Mouse (Mus musculus): Measurements from ENCODE around the gene Zcchc7. TPM values are rescaled to one million over a fixed set of nuclear protein-coding genes. Genes with fewer than 3 reads are reported as not detected.

Zcchc7 gene
- polyA plus RNA-seq, 1 experiment: 5.3 TPM

- Histone ChIP-seq H3K27me3 (ENCODE audit: control insufficient read depth, insufficient read depth, insufficient read length) (no peaks in the 10 kb centered on the region), H3K4me3 (ENCODE audit: insufficient read depth, poor library complexity, severe bottlenecking) (no peak overlapping the region), H3ac (ENCODE audit: control insufficient read depth, insufficient read length, low read depth) (no peak overlapping the region), H3K36me3 (ENCODE audit: control insufficient read depth, insufficient read depth) (peaks cover 51% of the 10 kb centered on the region), H3K79me3 (ENCODE audit: low read depth) (no peaks in the 10 kb centered on the region), H3K79me2 (ENCODE audit: control insufficient read depth, insufficient read depth) (no peaks in the 10 kb centered on the region)
- TF ChIP-seq FOSL1 (IDR thresholded peaks at IDR 0.05; ENCODE audit: insufficient read depth, low read length, poor library complexity, severe bottlenecking): no peak
- no peak for TF ChIP-seq MAX (IDR thresholded peaks at IDR 0.05)
- TF ChIP-seq CTCF (IDR thresholded peaks at IDR 0.05; ENCODE audit: control insufficient read depth, insufficient read depth, insufficient read length): no peak
- no peak for TF ChIP-seq USF1 (IDR thresholded peaks at IDR 0.05; ENCODE audit: low read depth)
- TF ChIP-seq MYOD1 (IDR thresholded peaks at IDR 0.05; ENCODE audit: control insufficient read depth, insufficient read length, low read depth): no peak
- TF ChIP-seq MYOG (IDR thresholded peaks at IDR 0.05; ENCODE audit: control insufficient read depth, extremely low read depth, insufficient read length): no peak
- no peak for TF ChIP-seq CEBPB (IDR thresholded peaks at IDR 0.05; ENCODE audit: low read depth)
These were observed 176.1 kb downstream of the Zcchc7 start for GRCm38 (mm10) chr4:44931732-44932131.

DNA sequence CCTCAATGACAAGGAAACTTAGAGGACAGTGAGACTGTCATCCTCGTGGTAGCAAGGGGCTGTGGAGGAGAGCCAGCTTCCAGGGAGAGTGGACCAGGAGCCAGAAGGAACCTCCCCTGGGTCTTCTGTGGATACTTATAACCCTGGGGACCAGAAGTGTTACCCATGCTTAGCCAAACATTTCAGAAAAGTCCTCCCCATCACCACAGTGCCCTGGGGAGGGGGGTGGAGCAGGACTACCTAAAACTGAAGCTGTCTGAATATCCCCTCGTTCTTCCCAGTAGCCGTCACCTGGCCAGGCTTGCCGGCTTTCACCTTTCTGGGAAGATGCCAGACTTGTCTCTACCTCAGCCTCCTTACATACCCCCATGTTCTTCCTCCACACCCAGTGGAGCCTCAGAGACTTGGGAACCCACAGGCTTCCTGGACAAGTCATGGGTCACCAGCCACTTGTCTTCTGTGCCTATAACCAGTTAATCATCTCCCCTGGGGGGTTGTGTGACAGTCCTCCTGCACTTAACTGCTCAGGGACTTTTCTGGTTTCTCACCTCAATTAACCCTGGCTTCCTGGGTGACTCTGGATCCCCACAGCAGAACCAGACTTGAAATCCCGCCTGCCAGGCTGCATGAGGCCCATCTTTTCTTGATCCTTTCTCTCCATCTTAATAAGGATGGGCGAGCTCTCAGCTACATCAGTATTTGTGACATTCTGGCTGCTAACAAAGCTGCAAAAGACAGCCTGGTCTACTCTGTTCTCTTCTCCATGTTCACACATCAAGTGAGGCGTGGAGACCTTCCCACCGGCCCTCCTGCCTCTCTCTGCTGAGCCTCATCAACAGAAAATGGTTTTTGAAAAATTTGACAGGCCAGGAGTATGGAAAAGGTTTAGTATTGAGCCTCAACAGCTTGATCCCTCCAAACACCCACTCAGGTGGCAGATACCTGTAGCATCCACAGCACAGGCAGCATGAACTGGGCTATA, 183.0 kb downstream of the Zcchc7 start:
- Histone ChIP-seq H3ac (ENCODE audit: control insufficient read depth, insufficient read length, low read depth) (no peak overlapping the region), H3K79me2 (ENCODE audit: control insufficient read depth, insufficient read depth) (no peaks in the 10 kb centered on the region), H3K27me3 (ENCODE audit: control insufficient read depth, insufficient read depth, insufficient read length) (peaks cover 10% of the 10 kb centered on the region), H3K36me3 (ENCODE audit: control insufficient read depth, insufficient read depth) (no peaks in the 10 kb centered on the region), H3K4me3 (ENCODE audit: insufficient read depth, poor library complexity, severe bottlenecking) (no peak overlapping the region), H3K79me3 (ENCODE audit: low read depth) (no peaks in the 10 kb centered on the region)
- TF ChIP-seq FOSL1 (IDR thresholded peaks at IDR 0.05; ENCODE audit: insufficient read depth, low read length, poor library complexity, severe bottlenecking): no peak
- no peak for TF ChIP-seq MYOG (IDR thresholded peaks at IDR 0.05; ENCODE audit: control insufficient read depth, extremely low read depth, insufficient read length)
- no peak for TF ChIP-seq USF1 (IDR thresholded peaks at IDR 0.05; ENCODE audit: low read depth)
- no peak for TF ChIP-seq MYOD1 (IDR thresholded peaks at IDR 0.05; ENCODE audit: control insufficient read depth, insufficient read length, low read depth)
- TF ChIP-seq MAX (IDR thresholded peaks at IDR 0.05): no peak
- TF ChIP-seq CTCF (IDR thresholded peaks at IDR 0.05; ENCODE audit: control insufficient read depth, insufficient read depth, insufficient read length): no peak
- no peak for TF ChIP-seq CEBPB (IDR thresholded peaks at IDR 0.05; ENCODE audit: low read depth)

DNA sequence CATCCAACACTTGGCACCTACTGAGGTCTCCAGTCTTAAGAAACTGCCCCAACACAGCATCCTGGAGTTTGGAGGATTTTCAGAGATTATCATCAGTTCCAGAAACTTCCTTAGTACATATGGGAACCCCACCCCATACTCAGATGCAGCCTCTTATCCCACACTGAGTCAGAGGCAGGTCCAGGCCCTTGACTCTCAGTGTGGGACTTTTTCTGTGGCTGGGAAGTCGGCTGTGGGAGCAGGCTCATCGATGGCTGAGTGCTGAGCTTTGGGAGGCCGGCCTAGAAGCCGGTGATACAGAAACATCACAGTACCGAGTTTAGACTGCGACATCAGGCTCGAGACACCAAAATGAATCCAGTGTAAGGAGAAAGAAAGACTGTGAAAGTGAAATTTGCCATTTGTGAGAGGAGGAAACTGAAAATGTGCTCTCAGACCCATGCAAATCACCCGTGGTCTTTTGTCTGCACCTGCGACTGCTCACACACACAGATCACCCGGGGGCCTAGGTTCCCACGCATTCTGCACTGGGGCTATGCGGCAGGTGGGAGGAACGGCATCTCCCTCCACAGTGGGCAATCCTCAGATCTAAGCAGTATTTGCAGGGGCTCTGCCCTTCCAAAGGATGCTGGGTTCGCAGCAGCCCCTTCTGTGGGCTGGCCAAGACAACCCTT, 184.0 kb downstream of the Zcchc7 start:
- no peak overlapping the region for H3K4me3 ChIP-seq (ENCODE audit: insufficient read depth, poor library complexity, severe bottlenecking)
- H3K36me3 ChIP-seq (ENCODE audit: control insufficient read depth, insufficient read depth): no peaks in the 10 kb centered on the region
- H3ac ChIP-seq (ENCODE audit: control insufficient read depth, insufficient read length, low read depth): no peak overlapping the region
- no peaks in the 10 kb centered on the region for H3K79me2 ChIP-seq (ENCODE audit: control insufficient read depth, insufficient read depth)
- TF ChIP-seq USF1 (IDR thresholded peaks at IDR 0.05; ENCODE audit: low read depth): no peak
- no peak for TF ChIP-seq CTCF (IDR thresholded peaks at IDR 0.05; ENCODE audit: control insufficient read depth, insufficient read depth, insufficient read length)
- TF ChIP-seq FOSL1 (IDR thresholded peaks at IDR 0.05; ENCODE audit: insufficient read depth, low read length, poor library complexity, severe bottlenecking): no peak
- no peak for TF ChIP-seq MYOG (IDR thresholded peaks at IDR 0.05; ENCODE audit: control insufficient read depth, extremely low read depth, insufficient read length)
- no peak for TF ChIP-seq MAX (IDR thresholded peaks at IDR 0.05)
- TF ChIP-seq CEBPB (IDR thresholded peaks at IDR 0.05; ENCODE audit: low read depth): no peak
- TF ChIP-seq MYOD1 (IDR thresholded peaks at IDR 0.05; ENCODE audit: control insufficient read depth, insufficient read length, low read depth): no peak
- H3K79me3 ChIP-seq (ENCODE audit: low read depth): no peaks in the 10 kb centered on the region
- peaks cover 12% of the 10 kb centered on the region for H3K27me3 ChIP-seq (ENCODE audit: control insufficient read depth, insufficient read depth, insufficient read length)

DNA sequence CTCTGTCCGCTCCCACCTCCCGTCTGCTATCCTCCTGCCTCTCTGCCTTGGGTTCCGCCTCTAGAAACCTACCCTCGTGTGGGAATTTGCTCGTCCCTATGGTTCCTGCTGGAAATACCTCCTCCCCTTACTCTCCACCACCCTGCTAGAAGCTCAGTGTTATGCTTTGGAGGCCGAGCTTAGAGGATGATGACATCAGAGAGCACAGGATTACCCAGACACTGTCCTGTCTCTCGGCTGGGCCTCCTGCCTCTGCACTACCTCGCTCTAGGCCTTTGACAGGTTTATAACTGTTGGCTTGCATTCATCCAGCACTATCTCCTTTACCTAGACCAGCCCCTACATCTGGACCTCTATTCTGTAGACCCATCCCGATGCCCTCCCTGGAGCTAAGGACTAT, 184.6 kb downstream of the Zcchc7 start:
- Histone ChIP-seq H3K27me3 (ENCODE audit: control insufficient read depth, insufficient read depth, insufficient read length) (peaks cover 15% of the 10 kb centered on the region), H3K79me3 (ENCODE audit: low read depth) (no peaks in the 10 kb centered on the region), H3K79me2 (ENCODE audit: control insufficient read depth, insufficient read depth) (no peaks in the 10 kb centered on the region), H3K36me3 (ENCODE audit: control insufficient read depth, insufficient read depth) (no peaks in the 10 kb centered on the region), H3ac (ENCODE audit: control insufficient read depth, insufficient read length, low read depth) (no peak overlapping the region), H3K4me3 (ENCODE audit: insufficient read depth, poor library complexity, severe bottlenecking) (no peak overlapping the region)
- no peak for TF ChIP-seq MYOD1 (IDR thresholded peaks at IDR 0.05; ENCODE audit: control insufficient read depth, insufficient read length, low read depth)
- TF ChIP-seq CTCF (IDR thresholded peaks at IDR 0.05; ENCODE audit: control insufficient read depth, insufficient read depth, insufficient read length): no peak
- TF ChIP-seq MYOG (IDR thresholded peaks at IDR 0.05; ENCODE audit: control insufficient read depth, extremely low read depth, insufficient read length): no peak
- no peak for TF ChIP-seq FOSL1 (IDR thresholded peaks at IDR 0.05; ENCODE audit: insufficient read depth, low read length, poor library complexity, severe bottlenecking)
- no peak for TF ChIP-seq CEBPB (IDR thresholded peaks at IDR 0.05; ENCODE audit: low read depth)
- no peak for TF ChIP-seq USF1 (IDR thresholded peaks at IDR 0.05; ENCODE audit: low read depth)
- no peak for TF ChIP-seq MAX (IDR thresholded peaks at IDR 0.05)

DNA sequence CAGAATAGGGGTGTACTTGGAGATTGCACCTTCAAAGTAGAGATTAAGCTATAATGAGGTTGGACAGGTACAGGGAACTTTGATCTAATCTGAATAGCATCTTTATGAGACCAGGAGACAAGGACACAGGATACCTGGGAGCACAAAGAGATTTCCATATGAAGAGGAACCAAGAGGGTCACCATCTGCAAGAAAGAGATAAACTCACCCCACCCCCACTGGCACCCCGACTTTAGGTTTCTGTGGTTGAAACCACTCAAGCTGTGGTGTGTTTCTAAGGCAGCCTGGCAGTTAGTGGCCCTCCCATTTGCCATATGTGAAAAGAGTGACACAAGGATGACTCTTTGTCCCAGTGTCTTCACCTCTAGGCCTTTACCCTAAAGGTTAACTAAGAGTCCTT, 186.6 kb downstream of the Zcchc7 start:
- H3K36me3 ChIP-seq (ENCODE audit: control insufficient read depth, insufficient read depth): no peaks in the 10 kb centered on the region
- no peak overlapping the region for H3K4me3 ChIP-seq (ENCODE audit: insufficient read depth, poor library complexity, severe bottlenecking)
- H3ac ChIP-seq (ENCODE audit: control insufficient read depth, insufficient read length, low read depth): no peak overlapping the region
- no peaks in the 10 kb centered on the region for H3K79me2 ChIP-seq (ENCODE audit: control insufficient read depth, insufficient read depth)
- H3K27me3 ChIP-seq (ENCODE audit: control insufficient read depth, insufficient read depth, insufficient read length): peaks cover 15% of the 10 kb centered on the region
- TF ChIP-seq CEBPB (IDR thresholded peaks at IDR 0.05; ENCODE audit: low read depth) (no peak), FOSL1 (IDR thresholded peaks at IDR 0.05; ENCODE audit: insufficient read depth, low read length, poor library complexity, severe bottlenecking) (no peak), MYOD1 (IDR thresholded peaks at IDR 0.05; ENCODE audit: control insufficient read depth, insufficient read length, low read depth) (no peak), MYOG (IDR thresholded peaks at IDR 0.05; ENCODE audit: control insufficient read depth, extremely low read depth, insufficient read length) (no peak), CTCF (IDR thresholded peaks at IDR 0.05; ENCODE audit: control insufficient read depth, insufficient read depth, insufficient read length) (no peak), MAX (IDR thresholded peaks at IDR 0.05) (no peak), USF1 (IDR thresholded peaks at IDR 0.05; ENCODE audit: low read depth) (no peak)
- no peaks in the 10 kb centered on the region for H3K79me3 ChIP-seq (ENCODE audit: low read depth)

Measured in C2C12 (cell line).